Mouse (Mus musculus) gastrocnemius, postnatal 36 days (tissue): ENCODE results near the gene Ces2h. TPM values are rescaled to one million over a fixed set of nuclear protein-coding genes. Genes with fewer than 3 reads are reported as not detected.

Experiments
- DNase-seq, 2 experiments: peaks; one replicate each; pipeline ENCODE4 v3.0.0; 2022
- intact Hi-C: fragments of 180-260 bp; cut with DNase I; formaldehyde crosslinking; loops from one replicate; pipeline ENCODE4 v1.15.1; 2025
- total RNA-seq, 2 experiments: library from RNA; stranded (reverse); gene quantifications; 2 replicates each; pipeline ENCODE4 v1.2.3; 2021

Ces2h gene
- total RNA-seq, 2 experiments from 2014 or later: not detected

DNA sequence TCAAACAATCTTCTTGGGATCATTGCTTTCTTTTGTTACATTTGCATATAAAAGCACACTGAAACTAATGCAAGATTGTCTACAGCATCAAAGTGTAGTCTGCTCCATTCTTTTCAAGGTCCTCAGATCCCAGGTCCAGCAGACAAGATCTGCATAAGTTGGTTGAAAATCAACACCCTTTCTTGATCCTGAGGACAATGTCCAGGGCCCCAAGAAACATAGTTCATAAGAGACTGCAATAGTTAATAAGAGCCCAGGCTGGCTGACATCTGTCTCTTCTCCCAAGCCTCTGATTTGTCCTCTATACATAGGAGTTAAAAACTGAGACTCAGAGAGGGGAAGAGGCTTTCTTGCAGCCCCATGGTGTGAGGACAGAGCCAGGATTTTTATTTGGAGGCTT lies 68.3 kb downstream of the Ces2h start:
- DNase-seq: no peak
- intact Hi-C loops: no loop called here

Other genes starting within 250 kb of the Ces2h start
- under 1 TPM; 0.15 to 0.17 TPM for gene Ces2b, start 169.3 kb upstream of the Ces2h start, total RNA-seq
- gene Ces2c, start 153.8 kb upstream of the Ces2h start, total RNA-seq: 1 to 10 TPM in 1 of 2 experiments, under 1 TPM in 1; 0.20 to 1.3 TPM
- gene Ces2e, start 74.6 kb upstream of the Ces2h start, total RNA-seq: not detected
- under 1 TPM in 1 of 2 experiments, not detected in 1; 0.10 TPM for gene Ces2f, start 53.5 kb upstream of the Ces2h start, total RNA-seq
- gene Ces2g, start 39.1 kb upstream of the Ces2h start, total RNA-seq: under 1 TPM; 0.39 to 0.43 TPM
- gene Ces3a, start 47.7 kb downstream of the Ces2h start, total RNA-seq: under 1 TPM in 1 of 2 experiments, not detected in 1; 0.38 TPM
- gene Ces3b, start 82.9 kb downstream of the Ces2h start, total RNA-seq: not detected
- not detected for gene Ces4a, start 130.9 kb downstream of the Ces2h start, total RNA-seq
- 10 to 100 TPM; 45.0 to 53.4 TPM for gene Cbfb, start 169.8 kb downstream of the Ces2h start, total RNA-seq
- gene D230025D16Rik, start 224.3 kb downstream of the Ces2h start, total RNA-seq: 10 to 100 TPM; 19.6 to 22.1 TPM